Mouse (Mus musculus): ENCODE results near the gene Arl9.

- TF ChIP-seq CTCF (IDR thresholded peaks at IDR 0.05) (peak; percentile 41), POLR2A (IDR thresholded peaks at IDR 0.05; ENCODE audit: insufficient read depth, low read depth, low read length) (no peak)
Measured at GRCm38 (mm10) chr5:76957954-76958353, 45.9 kb upstream of the Arl9 start.

Measured in heart, adult 2 months (tissue).